Mouse (Mus musculus): ENCODE data around the gene Taz.

Taz gene

GRCm38 (mm10) chrX:74281732-74282394 is at the start of gene Taz, which contains the start of gene Dnase1l1:
TSS of gene Taz (plus strand) at chrX:74281912.
TSS of gene Dnase1l1 (minus strand) at chrX:74282337.
- in situ Hi-C loops (cut with MseI, MboI), result no loop called here

GRCm38 (mm10) chrX:74233196-74233595 is 48.5 kb upstream of the Taz start:
- in situ Hi-C loops (cut with MseI, MboI), result no loop called here

- in situ Hi-C loops (cut with MseI, MboI), result loop anchor here in 1 of 2 experiments (10.0 kb wide), 1 partner anchor 174 kb away; no protein-coding TSS in a partner anchor
Observed at GRCm38 (mm10) chrX:74240332-74240731, 41.4 kb upstream of the Taz start.

- in situ Hi-C loops (cut with MseI, MboI), result loop anchor here in 1 of 2 experiments (10.0 kb wide), 1 partner anchor 171 kb away; no protein-coding TSS in a partner anchor
Observed at GRCm38 (mm10) chrX:74243396-74243795, 38.3 kb upstream of the Taz start.

GRCm38 (mm10) chrX:74243807-74244206 is 37.9 kb upstream of the Taz start:
- in situ Hi-C loops (cut with MseI, MboI), result loop anchor here in 1 of 2 experiments (10.0 kb wide), 1 partner anchor 171 kb away; no protein-coding TSS in a partner anchor

- in situ Hi-C loops (cut with MseI, MboI), result loop anchor here in 1 of 2 experiments (10.0 kb wide), 1 partner anchor 170 kb away; no protein-coding TSS in a partner anchor
Observed at GRCm38 (mm10) chrX:74244614-74245083, 37.1 kb upstream of the Taz start.

GRCm38 (mm10) chrX:74245107-74245506 is 36.6 kb upstream of the Taz start:
- in situ Hi-C loops (cut with MseI, MboI), result loop anchor here in 1 of 2 experiments (10.0 kb wide), 1 partner anchor 170 kb away; no protein-coding TSS in a partner anchor

GRCm38 (mm10) chrX:74245687-74246086 is 36.0 kb upstream of the Taz start:
- in situ Hi-C loops (cut with MseI, MboI), result loop anchor here in 1 of 2 experiments (10.0 kb wide), 1 partner anchor 169 kb away; no protein-coding TSS in a partner anchor

- in situ Hi-C loops (cut with MseI, MboI), result loop anchor here in 1 of 2 experiments (10.0 kb wide), 1 partner anchor 169 kb away; no protein-coding TSS in a partner anchor
Observed at GRCm38 (mm10) chrX:74246213-74246681, 35.5 kb upstream of the Taz start.

GRCm38 (mm10) chrX:74246693-74247092 is 35.0 kb upstream of the Taz start:
- in situ Hi-C loops (cut with MseI, MboI), result loop anchor here in 1 of 2 experiments (10.0 kb wide), 1 partner anchor 168 kb away; no protein-coding TSS in a partner anchor

GRCm38 (mm10) chrX:74248651-74249050 is 33.1 kb upstream of the Taz start:
- in situ Hi-C loops (cut with MseI, MboI), result loop anchor here in 1 of 2 experiments (10.0 kb wide), 1 partner anchor 166 kb away; no protein-coding TSS in a partner anchor

GRCm38 (mm10) chrX:74249615-74250014 is 32.1 kb upstream of the Taz start, which contains the start of gene Flna:
TSS of gene Flna (minus strand) at chrX:74249820.
- in situ Hi-C loops (cut with MseI, MboI), result loop anchor here in 1 of 2 experiments (10.0 kb wide), 1 partner anchor 165 kb away; no protein-coding TSS in a partner anchor

- in situ Hi-C loops (cut with MseI, MboI), result no loop called here
Observed at GRCm38 (mm10) chrX:74254153-74254887, 27.4 kb upstream of the Taz start, which contains the start of gene Emd. TSS of gene Emd (plus strand) at chrX:74254687.

- in situ Hi-C loops (cut with MseI, MboI), result no loop called here
Observed at GRCm38 (mm10) chrX:74254888-74255565, 26.7 kb upstream of the Taz start.

- in situ Hi-C loops (cut with MseI, MboI), result no loop called here
Observed at GRCm38 (mm10) chrX:74257746-74258145, 24.0 kb upstream of the Taz start.

- in situ Hi-C loops (cut with MseI, MboI), result no loop called here
Observed at GRCm38 (mm10) chrX:74269736-74270061, 12.0 kb upstream of the Taz start.

- in situ Hi-C loops (cut with MseI, MboI), result no loop called here
Observed at GRCm38 (mm10) chrX:74270062-74270901, 11.4 kb upstream of the Taz start, which contains the start of gene Rpl10. TSS of gene Rpl10 (plus strand) at chrX:74270812.

- in situ Hi-C loops (cut with MseI, MboI), result no loop called here
Observed at GRCm38 (mm10) chrX:74270902-74271551, 10.7 kb upstream of the Taz start.

Measured in mouse trophoblast stem cell (cell line).